8 mouse cellular contexts compared by ENCODE assay signal in genomic region chr11:70561937-70562286, GRCm38 (mm10). TPM values are rescaled to one million over a fixed set of nuclear protein-coding genes. Genes with fewer than 3 reads are reported as not detected.
A peak's percentile ranks its signal among the peaks of the same experiment; 100 is the strongest.
DNase-seq lines count a peak whose midpoint lies in the region; ATAC-seq and TF ChIP-seq lines count a peak whose summit lies in the region.

No protein-coding gene starts in this region.

- peak; percentile 7; the same call in 1 of the 2 replicates for ATAC-seq in kidney, embryonic 14.5 days (ENCODE audit: low FRiP score, low TSS enrichment)
- ATAC-seq in hindbrain, embryonic 14.5 days (ENCODE audit: low FRiP score) = no peak; the same call in 1 of the 2 replicates
- ATAC-seq in midbrain, embryonic 14.5 days (ENCODE audit: low FRiP score, low TSS enrichment) = no peak

- WGBS in kidney, embryonic 14.5 days = 3% methylated on average over 2 of the region's 2 CpGs
- 12% methylated on average over 2 of the region's 2 CpGs for WGBS in bone marrow, adult 2 months
- 2% methylated on average over 2 of the region's 2 CpGs for WGBS in hindbrain, embryonic 14.5 days
- 0% methylated on average over 2 of the region's 2 CpGs for WGBS in midbrain, embryonic 14.5 days

- peaks cover 24% of the 10 kb centered on the region; the same call in 1 of the 2 replicates for H3K4me1 ChIP-seq in kidney, embryonic 14.5 days (ENCODE audit: control insufficient read depth, insufficient read depth, low read length)
- no peaks in the 10 kb centered on the region; the same call in 1 of the 2 replicates for H3K4me1 ChIP-seq in bone marrow, adult 2 months (ENCODE audit: control insufficient read depth, insufficient read depth, low read length)
- H3K4me1 ChIP-seq in hindbrain, embryonic 14.5 days (replicated peaks; ENCODE audit: control insufficient read depth, insufficient read depth, low read length) = peaks cover 30% of the 10 kb centered on the region
- peaks cover 26% of the 10 kb centered on the region for H3K4me1 ChIP-seq in midbrain, embryonic 14.5 days (ENCODE audit: control insufficient read depth, insufficient read depth, low read length)

- H3K27me3 ChIP-seq in kidney, embryonic 14.5 days (ENCODE audit: control insufficient read depth, insufficient read depth, low read length) = no peaks in the 10 kb centered on the region
- H3K27me3 ChIP-seq in hindbrain, embryonic 14.5 days (ENCODE audit: control insufficient read depth, insufficient read depth, low read length) = no peaks in the 10 kb centered on the region
- H3K27me3 ChIP-seq in midbrain, embryonic 14.5 days (ENCODE audit: control insufficient read depth, insufficient read depth, low read length) = no peaks in the 10 kb centered on the region

- peak overlapping the region; percentile 86 for H3K4me3 ChIP-seq in kidney, embryonic 14.5 days (ENCODE audit: low read length)
- H3K4me3 ChIP-seq in bone marrow, adult 2 months (replicated peaks; ENCODE audit: control insufficient read depth, low read depth, low read length) = peak overlapping the region; percentile 91
- H3K4me3 ChIP-seq in hindbrain, embryonic 14.5 days (replicated peaks; ENCODE audit: low read length) = peak overlapping the region; percentile 97
- H3K4me3 ChIP-seq in midbrain, embryonic 14.5 days (replicated peaks; ENCODE audit: low read depth, low read length) = peak overlapping the region; percentile 89

- no peaks in the 10 kb centered on the region for H3K36me3 ChIP-seq in kidney, embryonic 14.5 days (ENCODE audit: control insufficient read depth, insufficient read depth, low read length)
- H3K36me3 ChIP-seq in hindbrain, embryonic 14.5 days (replicated peaks; ENCODE audit: control insufficient read depth, insufficient read depth) = 0 out of 2 replicates have a peak, but pooled peaks cover 3% of the 10 kb centered on the region
- H3K36me3 ChIP-seq in midbrain, embryonic 14.5 days (ENCODE audit: control insufficient read depth, insufficient read depth, low read length) = no peaks in the 10 kb centered on the region

- H3K27ac ChIP-seq in kidney, embryonic 14.5 days (ENCODE audit: low read depth, low read length) = peak overlapping the region; percentile 77; the same call in 1 of the 2 replicates
- H3K27ac ChIP-seq in bone marrow, adult 2 months (ENCODE audit: control insufficient read depth, insufficient read depth, low read depth, low read length, poor library complexity) = no peak overlapping the region
- peak overlapping the region; percentile 90 for H3K27ac ChIP-seq in hindbrain, embryonic 14.5 days
- H3K27ac ChIP-seq in midbrain, embryonic 14.5 days (replicated peaks; ENCODE audit: low read depth, low read length) = peak overlapping the region; percentile 84

- TF ChIP-seq POLR2A in bone marrow, adult 2 months (IDR thresholded peaks at IDR 0.05; ENCODE audit: borderline replicate concordance, control insufficient read depth, low read depth, low read length) = no peak

- no peak for DNase-seq in kidney, adult 9 months
- DNase-seq in hindbrain, embryonic 14.5 days (ENCODE audit: low spot score) = no peak
- DNase-seq in midbrain, embryonic 14.5 days = no peak
- no peak for DNase-seq in embryo, embryonic 10.5 days (ENCODE audit: low spot score)
- DNase-seq in layer of hippocampus, postnatal 36 days = no peak
- no peak for DNase-seq in spleen, postnatal 10 days (ENCODE audit: low spot score in 2 of 2)

- peak overlapping the region; percentile 88; the same call in 1 of the 2 replicates for H3K9ac ChIP-seq in kidney, embryonic 14.5 days (ENCODE audit: low read depth, low read length)
- H3K9ac ChIP-seq in hindbrain, embryonic 14.5 days = peak overlapping the region; percentile 94
- peak overlapping the region; percentile 88; the same call in 1 of the 2 replicates for H3K9ac ChIP-seq in midbrain, embryonic 14.5 days (replicated peaks; ENCODE audit: low read length)

- no peaks in the 10 kb centered on the region for H3K9me3 ChIP-seq in kidney, embryonic 14.5 days (ENCODE audit: control insufficient read depth, low read length)
- no peaks in the 10 kb centered on the region for H3K9me3 ChIP-seq in hindbrain, embryonic 14.5 days (ENCODE audit: control insufficient read depth, low read length)
- no peaks in the 10 kb centered on the region for H3K9me3 ChIP-seq in midbrain, embryonic 14.5 days (ENCODE audit: control insufficient read depth, low read length)

- TF ChIP-seq CTCF in bone marrow, adult 2 months (IDR thresholded peaks at IDR 0.05; ENCODE audit: control insufficient read depth, insufficient read depth, low read length) = no peak

- H3K4me2 ChIP-seq in kidney, embryonic 14.5 days (replicated peaks; ENCODE audit: low read depth, low read length) = peak overlapping the region; percentile 88
- H3K4me2 ChIP-seq in hindbrain, embryonic 14.5 days (replicated peaks) = peak overlapping the region; percentile 69
- H3K4me2 ChIP-seq in midbrain, embryonic 14.5 days (ENCODE audit: low read length) = peak overlapping the region; percentile 88

RNA-seq across cellular contexts. Expression of gene Mink1, which starts 0.8 kb away (rescaled TPM):
- polyA plus RNA-seq in kidney, embryonic 14.5 days (2014; fragmentation: Nextera tagmentation; extraction: Ambion mirVana) = 14.7 and 21.0 TPM in 2 replicates
- polyA plus RNA-seq in bone marrow, adult 2 months (2011; ENCODE audit: insufficient read depth, insufficient read length, low replicate concordance, missing spikeins) = 50.8 and 79.5 TPM in 2 replicates
- 19.5 and 21.5 TPM in 2 replicates for polyA plus RNA-seq in hindbrain, embryonic 14.5 days (2014; fragmentation: Nextera tagmentation; extraction: Ambion mirVana)
- 18.5 and 20.4 TPM in 2 replicates for polyA plus RNA-seq in midbrain, embryonic 14.5 days (2014; fragmentation: Nextera tagmentation; extraction: Ambion mirVana)
- total RNA-seq in layer of hippocampus, postnatal 36 days (2021) = 100 to 1,000 TPM; 448 to 494 TPM

RNA-seq across cellular contexts. Expression of gene Pld2, which starts 22.0 kb away (rescaled TPM):
- polyA plus RNA-seq in kidney, embryonic 14.5 days (2014; fragmentation: Nextera tagmentation; extraction: Ambion mirVana) = 3.7 and 5.9 TPM in 2 replicates
- polyA plus RNA-seq in bone marrow, adult 2 months (2011; ENCODE audit: insufficient read depth, insufficient read length, low replicate concordance, missing spikeins) = 1.5 and 4.0 TPM in 2 replicates
- polyA plus RNA-seq in hindbrain, embryonic 14.5 days (2014; fragmentation: Nextera tagmentation; extraction: Ambion mirVana) = 14.2 and 16.4 TPM in 2 replicates
- 8.5 and 9.2 TPM in 2 replicates for polyA plus RNA-seq in midbrain, embryonic 14.5 days (2014; fragmentation: Nextera tagmentation; extraction: Ambion mirVana)
- total RNA-seq in layer of hippocampus, postnatal 36 days (2021) = 10 to 100 TPM; 17.5 to 17.7 TPM

RNA-seq across cellular contexts. Expression of gene Gm40193, which starts 29.2 kb away (rescaled TPM):
- polyA plus RNA-seq in kidney, embryonic 14.5 days (2014; fragmentation: Nextera tagmentation; extraction: Ambion mirVana) = not detected in 2 replicates
- polyA plus RNA-seq in bone marrow, adult 2 months (2011; ENCODE audit: insufficient read depth, insufficient read length, low replicate concordance, missing spikeins) = not detected in 2 replicates
- not detected in 2 replicates for polyA plus RNA-seq in hindbrain, embryonic 14.5 days (2014; fragmentation: Nextera tagmentation; extraction: Ambion mirVana)
- not detected in 2 replicates for polyA plus RNA-seq in midbrain, embryonic 14.5 days (2014; fragmentation: Nextera tagmentation; extraction: Ambion mirVana)
- not detected for total RNA-seq in layer of hippocampus, postnatal 36 days (2021)

RNA-seq across cellular contexts. Expression of gene Psmb6, which starts 36.7 kb away (rescaled TPM):
- 823 and 914 TPM in 2 replicates for polyA plus RNA-seq in kidney, embryonic 14.5 days (2014; fragmentation: Nextera tagmentation; extraction: Ambion mirVana)
- polyA plus RNA-seq in bone marrow, adult 2 months (2011; ENCODE audit: insufficient read depth, insufficient read length, low replicate concordance, missing spikeins) = 90.4 and 129 TPM in 2 replicates
- 747 and 789 TPM in 2 replicates for polyA plus RNA-seq in hindbrain, embryonic 14.5 days (2014; fragmentation: Nextera tagmentation; extraction: Ambion mirVana)
- polyA plus RNA-seq in midbrain, embryonic 14.5 days (2014; fragmentation: Nextera tagmentation; extraction: Ambion mirVana) = 744 and 849 TPM in 2 replicates
- total RNA-seq in layer of hippocampus, postnatal 36 days (2021) = 100 to 1,000 TPM; 174 to 193 TPM

RNA-seq across cellular contexts. Expression of gene Gltpd2, which starts 42.9 kb away (rescaled TPM):
- polyA plus RNA-seq in kidney, embryonic 14.5 days (2014; fragmentation: Nextera tagmentation; extraction: Ambion mirVana) = 0.31 and 0.34 TPM in 2 replicates
- not detected in 2 replicates for polyA plus RNA-seq in bone marrow, adult 2 months (2011; ENCODE audit: insufficient read depth, insufficient read length, low replicate concordance, missing spikeins)
- polyA plus RNA-seq in hindbrain, embryonic 14.5 days (2014; fragmentation: Nextera tagmentation; extraction: Ambion mirVana) = 0.27 and 0.28 TPM in 2 replicates
- polyA plus RNA-seq in midbrain, embryonic 14.5 days (2014; fragmentation: Nextera tagmentation; extraction: Ambion mirVana) = 0.42 and 0.64 TPM in 2 replicates
- not detected for total RNA-seq in layer of hippocampus, postnatal 36 days (2021)
